Mouse (Mus musculus): ENCODE data around the gene Cplx2. TPM values are rescaled to one million over a fixed set of nuclear protein-coding genes. Genes with fewer than 3 reads are reported as not detected.
A peak's percentile ranks its signal among the peaks of the same experiment; 100 is the strongest.

Cplx2 gene
- not detected in 2 replicates for total RNA-seq (2015; ENCODE audit: low replicate concordance)
- 0.34 TPM in 1 of 2 replicates, not detected in the other for total RNA-seq (2017; ENCODE audit: low replicate concordance)

DNA sequence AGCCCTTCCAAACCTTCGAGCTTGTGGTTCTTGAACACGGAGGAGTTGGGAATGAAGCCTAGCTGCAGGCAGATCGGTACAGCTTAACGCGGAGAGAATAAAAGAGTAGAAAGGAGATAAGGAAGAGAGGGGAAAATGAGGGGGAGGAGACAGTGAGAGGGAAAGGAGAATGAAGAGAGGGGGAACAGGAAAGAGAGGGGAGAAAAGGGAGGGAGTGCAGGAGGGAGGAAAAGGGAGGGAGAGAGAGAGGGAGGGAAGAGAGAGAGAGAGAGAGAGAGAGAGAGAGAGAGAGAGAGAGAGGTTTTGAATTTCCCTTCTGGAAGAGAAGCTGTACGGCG lies at the start of gene Cplx2:
Cplx2 (plus strand) TSS at position 301 of the 338 bp plus-strand sequence.
- ATAC-seq (replicated peaks; ENCODE audit: low FRiP score, poor library complexity, severe bottlenecking): no peak

- 0 out of 2 replicates have a peak, but pooled peaks have one; percentile 66 for ATAC-seq (replicated peaks; ENCODE audit: low FRiP score, poor library complexity, severe bottlenecking)
Observed at GRCm38 (mm10) chr13:54322396-54323306, 48.5 kb upstream of the Cplx2 start.

GRCm38 (mm10) chr13:54323307-54324165 lies 47.6 kb upstream of the Cplx2 start:
- no peak for ATAC-seq (replicated peaks; ENCODE audit: low FRiP score, poor library complexity, severe bottlenecking)

- no peak for ATAC-seq (replicated peaks; ENCODE audit: low FRiP score, poor library complexity, severe bottlenecking)
Observed at GRCm38 (mm10) chr13:54324178-54324577, 47.0 kb upstream of the Cplx2 start.

DNA sequence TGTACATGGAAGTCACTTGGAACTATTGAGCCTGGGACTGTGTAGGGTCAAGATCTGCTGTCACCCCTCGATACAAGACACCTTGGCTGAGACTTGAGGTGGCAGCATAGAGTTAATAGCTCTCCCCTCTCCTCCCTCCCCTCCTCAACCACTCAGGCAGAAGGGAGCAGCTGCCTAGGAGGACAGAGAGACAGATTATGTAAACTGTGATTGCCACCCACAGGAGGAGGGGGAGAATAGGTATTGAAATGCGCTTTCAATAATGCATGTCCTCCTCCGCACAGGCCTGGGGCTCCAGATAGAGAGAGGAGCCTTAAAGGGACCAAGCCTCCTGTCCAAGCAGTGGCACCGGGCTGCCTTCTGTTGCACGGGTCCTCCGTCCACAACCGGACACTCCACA lies 45.3 kb upstream of the Cplx2 start:
- ATAC-seq (replicated peaks; ENCODE audit: low FRiP score, poor library complexity, severe bottlenecking): no peak

GRCm38 (mm10) chr13:54326686-54327447 lies 44.3 kb upstream of the Cplx2 start:
- ATAC-seq (replicated peaks; ENCODE audit: low FRiP score, poor library complexity, severe bottlenecking): no peak

DNA sequence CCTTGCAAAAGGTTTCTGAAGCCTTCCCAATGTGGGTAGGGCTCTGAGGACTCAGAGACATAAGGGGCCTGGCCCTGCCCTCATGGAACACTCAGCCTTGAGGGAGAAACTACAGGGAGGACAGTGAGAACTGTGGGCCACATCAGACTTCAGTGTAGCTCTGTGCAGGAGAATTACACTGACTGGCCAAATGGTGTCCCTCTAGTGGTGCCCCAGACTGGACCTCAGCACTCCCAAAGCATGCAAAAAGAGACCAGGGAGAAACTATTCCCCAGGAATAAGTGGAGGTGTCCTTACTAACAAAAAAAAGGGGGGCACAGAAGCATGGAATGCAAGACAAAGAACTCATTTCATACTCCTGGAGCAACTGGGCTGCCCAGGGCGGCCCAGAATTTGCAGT lies 43.1 kb upstream of the Cplx2 start:
- no peak for ATAC-seq (replicated peaks; ENCODE audit: low FRiP score, poor library complexity, severe bottlenecking)

- ATAC-seq (replicated peaks; ENCODE audit: low FRiP score, poor library complexity, severe bottlenecking): no peak
Observed at GRCm38 (mm10) chr13:54328954-54329490, 42.1 kb upstream of the Cplx2 start.

- no peak for ATAC-seq (replicated peaks; ENCODE audit: low FRiP score, poor library complexity, severe bottlenecking)
Observed at GRCm38 (mm10) chr13:54331825-54332675, 39.1 kb upstream of the Cplx2 start.

DNA sequence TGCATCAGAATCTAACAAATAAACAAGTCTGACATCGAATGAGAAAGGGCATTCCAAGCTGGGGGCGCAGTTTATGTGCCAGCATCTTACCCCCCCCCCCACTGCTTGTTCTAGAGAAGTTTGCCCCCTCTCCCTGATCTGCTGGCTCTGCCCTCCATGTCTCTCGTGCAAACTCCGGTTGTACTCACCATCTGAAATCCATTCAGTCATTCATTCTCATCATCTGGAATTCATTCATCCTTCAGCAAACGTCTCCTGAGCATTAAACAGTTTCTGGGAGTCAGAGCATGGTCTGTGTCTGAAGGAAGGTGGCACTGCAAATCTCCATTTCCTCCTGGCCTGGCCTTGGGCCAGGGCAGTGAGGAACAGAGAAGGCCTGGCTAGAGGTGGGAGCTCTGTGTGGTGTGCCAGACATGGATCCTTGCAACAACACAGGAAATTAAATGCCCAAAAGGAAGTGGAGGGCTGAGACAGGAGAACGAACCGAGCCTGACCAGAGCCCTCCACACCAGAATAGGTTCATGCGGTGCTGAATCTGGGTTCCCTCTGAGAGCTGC lies 38.1 kb upstream of the Cplx2 start:
- ATAC-seq (replicated peaks; ENCODE audit: low FRiP score, poor library complexity, severe bottlenecking): no peak

GRCm38 (mm10) chr13:54337058-54337457 lies 34.1 kb upstream of the Cplx2 start:
- ATAC-seq (replicated peaks; ENCODE audit: low FRiP score, poor library complexity, severe bottlenecking): no peak

- no peak for ATAC-seq (replicated peaks; ENCODE audit: low FRiP score, poor library complexity, severe bottlenecking)
Observed at GRCm38 (mm10) chr13:54337541-54337940, 33.6 kb upstream of the Cplx2 start.

DNA sequence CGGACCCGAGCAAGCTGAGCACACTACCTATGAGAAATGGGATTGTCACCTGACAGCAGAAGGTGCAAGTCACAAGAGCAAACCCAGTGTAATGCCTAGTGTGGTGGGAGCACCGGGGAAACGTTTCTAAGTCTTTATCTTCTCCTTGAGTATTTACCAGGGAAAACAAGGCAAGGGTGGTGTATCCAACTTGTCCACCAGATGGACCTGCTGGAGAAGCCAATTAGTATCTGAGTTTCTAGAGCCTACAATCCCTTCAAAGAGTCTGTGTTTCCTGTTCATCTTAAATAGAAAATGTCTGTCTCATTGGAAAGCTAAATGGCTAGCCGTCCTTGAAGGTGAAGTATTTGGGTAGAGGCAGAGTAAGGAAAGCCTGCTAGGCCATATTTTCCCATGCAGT lies 32.3 kb upstream of the Cplx2 start:
- ATAC-seq (replicated peaks; ENCODE audit: low FRiP score, poor library complexity, severe bottlenecking): no peak

DNA sequence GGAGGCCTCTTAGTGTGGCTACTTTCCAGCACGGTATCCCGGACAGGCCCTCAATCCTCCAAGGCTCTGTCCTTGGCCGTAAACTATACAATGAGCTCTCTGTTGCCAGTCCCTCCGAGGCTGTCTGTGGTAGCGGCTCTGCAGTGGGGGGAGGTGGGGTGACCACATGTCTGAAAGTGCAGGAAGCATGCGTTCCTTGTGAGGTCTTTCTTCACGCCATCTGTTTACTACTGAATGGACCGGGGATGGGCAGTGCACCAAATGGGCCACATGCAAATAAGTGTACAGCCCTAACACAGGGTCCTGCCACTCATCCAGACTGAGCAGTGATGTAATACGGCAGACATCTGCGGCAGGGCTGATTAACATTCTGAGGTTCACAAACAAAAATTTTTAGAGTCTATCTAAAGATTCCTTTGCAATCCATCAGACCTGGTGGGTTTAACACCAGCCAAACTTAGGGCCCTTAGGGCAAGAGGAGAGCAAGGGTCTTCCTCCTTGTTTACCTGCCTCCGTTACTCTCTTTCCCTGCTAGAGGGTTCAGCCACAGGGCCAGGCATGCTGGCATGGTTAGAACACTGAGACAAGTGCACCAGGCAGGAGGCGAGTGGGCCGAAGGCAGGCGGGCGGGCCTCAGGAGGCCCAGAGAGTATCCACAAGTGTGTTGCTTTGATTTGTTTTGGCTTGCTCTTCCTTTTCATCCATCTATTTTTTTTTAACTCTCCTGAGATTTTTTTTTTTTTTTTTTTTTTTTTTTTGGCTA lies 25.1 kb upstream of the Cplx2 start:
- ATAC-seq (replicated peaks; ENCODE audit: low FRiP score, poor library complexity, severe bottlenecking): no peak

GRCm38 (mm10) chr13:54348011-54348410 lies 23.1 kb upstream of the Cplx2 start:
- ATAC-seq (replicated peaks; ENCODE audit: low FRiP score, poor library complexity, severe bottlenecking): no peak

DNA sequence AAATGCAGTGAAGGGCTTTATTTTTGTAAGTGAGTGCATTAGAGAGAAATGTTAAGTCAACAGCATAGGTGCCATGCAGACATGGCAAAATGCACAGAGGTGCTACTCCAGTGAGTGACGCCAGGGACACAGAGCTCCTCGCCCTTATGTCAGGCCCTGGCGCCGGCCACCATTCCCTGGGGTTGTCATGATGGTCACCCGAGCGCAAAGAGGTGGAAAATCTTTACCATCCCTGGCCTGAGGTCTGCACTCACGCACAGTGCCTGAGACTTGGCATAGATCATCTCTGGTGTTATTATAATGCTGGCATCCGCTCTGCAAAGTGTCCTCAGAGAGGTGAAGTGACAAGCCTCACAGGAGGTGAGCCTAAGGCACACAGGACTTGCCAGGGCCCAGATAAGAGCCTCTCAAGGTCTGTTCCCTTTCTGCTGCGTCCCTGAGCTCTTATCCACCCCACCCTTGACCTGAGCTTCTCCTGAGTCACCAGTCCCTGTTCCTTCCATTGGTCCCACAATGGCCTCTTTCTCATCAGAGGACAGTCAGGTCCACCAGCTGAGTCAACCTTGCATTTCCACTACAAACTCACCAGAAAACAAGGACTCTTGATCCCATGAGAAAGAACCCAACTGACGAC lies 21.9 kb upstream of the Cplx2 start:
- no peak for ATAC-seq (replicated peaks; ENCODE audit: low FRiP score, poor library complexity, severe bottlenecking)

- ATAC-seq (replicated peaks; ENCODE audit: low FRiP score, poor library complexity, severe bottlenecking): no peak
Observed at GRCm38 (mm10) chr13:54357420-54357819, 13.7 kb upstream of the Cplx2 start.
